Mouse (Mus musculus) spleen, postnatal 0 days (tissue): ENCODE results near the gene Rdh19. TPM values are rescaled to one million over a fixed set of nuclear protein-coding genes. Genes with fewer than 3 reads are reported as not detected.

Experiments
- polyA plus RNA-seq: library from polyadenylated mRNA; unstranded; fragments of >200 nt; fragmentation: Nextera tagmentation; extraction: Ambion mirVana; gene quantifications from 2 replicates; pipeline ENCODE4 v1.2.1, GENCODE M21; 2015

Rdh19 gene
- not detected in 2 replicates for polyA plus RNA-seq

DNA sequence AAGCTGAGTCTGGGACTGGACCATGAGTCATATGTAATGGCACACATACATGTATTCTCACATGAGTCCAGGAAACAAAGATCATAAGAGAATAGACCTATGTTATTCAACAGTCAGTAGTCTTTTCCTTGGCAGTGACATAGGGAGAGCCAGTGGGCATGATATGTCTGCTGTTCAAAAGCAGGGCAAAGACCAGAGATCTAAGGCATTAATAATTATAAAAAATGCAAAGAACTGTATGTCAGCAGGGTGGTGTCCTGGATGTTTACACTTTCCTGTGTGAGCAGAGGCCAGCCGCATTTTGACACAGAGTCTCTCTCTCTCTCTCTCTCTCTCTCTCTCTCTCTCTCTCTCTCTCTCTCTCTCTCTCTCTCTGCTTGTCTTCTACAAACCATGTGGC lies at the start of gene Rdh19:
TSS of gene Rdh19 (plus strand) at position 301 of the 400 bp plus-strand sequence.

DNA sequence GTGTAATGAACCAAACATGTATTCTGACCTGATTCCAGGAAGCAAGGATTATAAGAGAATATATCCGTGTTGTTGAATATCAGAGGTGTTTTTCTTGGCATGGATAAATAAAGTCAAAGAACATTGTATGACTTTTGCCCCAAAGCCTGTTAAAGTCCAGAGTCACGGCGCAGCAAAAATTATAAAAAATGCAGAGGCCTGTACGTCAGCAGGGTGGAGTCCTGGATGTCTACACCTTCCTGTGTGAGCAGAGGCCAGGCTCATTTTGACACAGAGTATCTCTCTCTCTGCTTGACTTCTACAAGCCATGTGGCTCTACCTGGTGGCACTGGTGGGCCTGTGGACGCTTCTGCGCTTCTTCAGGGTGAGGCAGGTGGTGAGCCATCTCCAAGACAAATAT lies 48.8 kb upstream of the Rdh19 start, which contains the start of gene Rdh16:
TSS of gene Rdh16 (plus strand) at position 262 of the 400 bp plus-strand sequence.

DNA sequence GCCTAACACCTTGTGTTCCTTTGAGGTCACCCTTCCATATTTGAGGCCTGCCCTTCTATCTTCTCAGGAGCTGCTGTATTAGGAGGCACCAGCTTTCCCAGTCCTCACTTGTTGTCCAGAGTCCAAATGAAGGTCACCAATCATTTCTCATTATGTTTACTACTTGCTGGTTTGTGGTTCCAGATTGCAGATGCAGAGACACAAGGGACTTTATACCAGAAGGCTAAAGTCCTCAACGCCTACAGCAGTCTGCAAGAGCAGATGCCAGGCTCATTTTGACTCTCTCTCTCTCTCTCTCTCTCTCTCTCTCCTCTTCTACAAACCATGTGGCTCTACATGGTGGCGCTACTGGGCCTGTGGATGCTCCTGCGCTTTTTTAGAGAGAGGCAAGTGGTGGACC lies 16.5 kb downstream of the Rdh19 start, which contains the start of gene Rdh16f2:
TSS of gene Rdh16f2 (plus strand) at position 243 of the 400 bp plus-strand sequence.

DNA sequence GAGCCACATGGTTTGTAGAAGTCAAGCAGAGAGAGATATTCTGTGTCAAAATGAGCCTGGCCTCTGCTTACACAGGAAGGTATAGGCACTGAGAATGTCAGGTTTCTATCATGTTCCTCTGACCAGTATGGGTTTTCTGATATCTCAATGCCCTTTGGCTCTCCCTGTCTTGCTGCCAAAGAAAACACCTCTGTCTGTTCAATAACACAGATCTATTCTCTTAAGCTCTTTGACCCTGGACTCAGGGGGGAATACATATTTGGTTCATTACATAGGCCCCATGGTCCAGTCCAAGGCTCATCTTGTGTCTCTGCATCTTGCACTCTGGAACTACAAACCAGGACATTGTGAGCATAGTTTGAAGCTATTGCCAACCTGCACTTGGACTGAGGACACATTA lies 38.9 kb downstream of the Rdh19 start, which contains the start of gene Rdh7:
TSS of gene Rdh7 (minus strand) at position 213 of the 400 bp plus-strand sequence.

DNA sequence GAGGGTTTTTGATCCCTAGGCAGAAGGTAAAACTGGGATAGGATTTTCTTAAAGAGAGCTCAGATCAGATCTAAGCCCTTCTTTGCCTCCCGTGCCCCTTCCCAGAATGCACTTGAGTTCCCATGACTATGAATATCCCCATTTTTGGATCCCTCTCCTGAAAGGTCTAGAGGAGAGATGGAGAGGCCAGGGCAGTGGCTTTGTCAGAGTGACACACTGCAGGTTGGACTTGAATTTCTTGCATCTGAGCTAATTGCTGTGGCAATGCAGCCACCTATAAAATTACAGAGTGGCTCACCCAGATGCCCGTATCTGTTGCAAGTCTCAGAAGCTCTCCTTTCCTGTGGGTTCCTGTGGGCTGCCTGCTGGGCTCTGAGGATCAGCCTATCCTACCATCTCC lies 48.5 kb downstream of the Rdh19 start, which contains the start of gene Sdr9c7:
TSS of gene Sdr9c7 (plus strand) at position 301 of the 400 bp plus-strand sequence.

Other genes starting within 250 kb of the Rdh19 start
- 29.9 and 45.8 TPM in 2 replicates for gene Lrp1, start 228.8 kb upstream of the Rdh19 start, polyA plus RNA-seq
- gene Stat6, start 206.9 kb upstream of the Rdh19 start, polyA plus RNA-seq: 21.2 and 24.6 TPM in 2 replicates
- gene Nemp1, start 183.0 kb upstream of the Rdh19 start, polyA plus RNA-seq: 6.7 and 7.1 TPM in 2 replicates
- 4.2 and 6.1 TPM in 2 replicates for gene Nab2, start 181.4 kb upstream of the Rdh19 start, polyA plus RNA-seq
- gene Myo1a, start 144.8 kb upstream of the Rdh19 start, polyA plus RNA-seq: 0.23 and 0.25 TPM in 2 replicates
- 5.9 and 6.7 TPM in 2 replicates for gene Tac2, start 125.5 kb upstream of the Rdh19 start, polyA plus RNA-seq
- 1.3 and 1.6 TPM in 2 replicates for gene Zbtb39, start 110.4 kb upstream of the Rdh19 start, polyA plus RNA-seq
- gene Gpr182, start 98.2 kb upstream of the Rdh19 start, polyA plus RNA-seq: 7.9 and 10.9 TPM in 2 replicates
- 0.47 and 0.51 TPM in 2 replicates for gene Rdh1, start 90.2 kb upstream of the Rdh19 start, polyA plus RNA-seq
- 0.58 and 0.76 TPM in 2 replicates for gene Rdh16f1, start 90.1 kb upstream of the Rdh19 start, polyA plus RNA-seq
- gene Rdh9, start 73.5 kb upstream of the Rdh19 start, polyA plus RNA-seq: not detected in 2 replicates
- gene Rdh16, start 48.8 kb upstream of the Rdh19 start, polyA plus RNA-seq: not detected in 2 replicates
- not detected in 2 replicates for gene Rdh16f2, start 16.5 kb downstream of the Rdh19 start, polyA plus RNA-seq
- 0.10 TPM in 2 replicates for gene Rdh7, start 38.9 kb downstream of the Rdh19 start, polyA plus RNA-seq
- not detected in 2 replicates for gene Sdr9c7, start 48.6 kb downstream of the Rdh19 start, polyA plus RNA-seq
- gene Hsd17b6, start 157.7 kb downstream of the Rdh19 start, polyA plus RNA-seq: not detected in 2 replicates
- gene Prim1, start 165.2 kb downstream of the Rdh19 start, polyA plus RNA-seq: 74.6 and 83.5 TPM in 2 replicates
- gene Naca, start 185.6 kb downstream of the Rdh19 start, polyA plus RNA-seq: 537 and 542 TPM in 2 replicates
- gene Ptges3, start 209.0 kb downstream of the Rdh19 start, polyA plus RNA-seq: 268 and 285 TPM in 2 replicates
- 1,326 and 1,411 TPM in 2 replicates for gene Atp5b, start 233.3 kb downstream of the Rdh19 start, polyA plus RNA-seq
- 8.9 and 9.9 TPM in 2 replicates for gene Baz2a, start 241.6 kb downstream of the Rdh19 start, polyA plus RNA-seq